Mouse (Mus musculus) heart, embryonic 14.5 days (tissue): ENCODE measurements at regions not wholly inside any gene's neighbourhood (a gene's known extent, or its start where the extent isn't known, plus 50 kb on each side); places are given as distances from the start of the nearest gene placed in this dataset.
A peak's percentile ranks its signal among the peaks of the same experiment; 100 is the strongest.

Experiments
- ATAC-seq: fragments of 200-750 bp; cut with Nextera tagmentation; 2 replicates; pipeline ENCODE4 v1.8.0; 2017; ENCODE audit warnings: low read depth, moderate TSS enrichment; ENCODE audit not compliant: insufficient number of reproducible peaks, insufficient read depth, low FRiP score
- H3K27ac ChIP-seq, 2 experiments: fragments of 200-500 bp in 1 of 2; fragments of 300-500 bp in 1 of 2; sonication (generic) in 1 of 2; replicated peaks in 1 of 2; 2 replicates each; pipeline ENCODE4 v1.5.1; 2012 to 2014; ENCODE audit warnings: low read depth in 2 of 2, low read length in 2 of 2, control low read depth in 1 of 2, mild to moderate bottlenecking in 1 of 2, mixed read lengths in 1 of 2; ENCODE audit not compliant: control insufficient read depth in 1 of 2, insufficient read depth in 1 of 2
- H3K27me3 ChIP-seq: fragments of 300-500 bp; sonication (generic); 2 replicates; pipeline ENCODE4 v1.6.1; 2014; ENCODE audit warnings: mild to moderate bottlenecking, low read length, control low read depth; ENCODE audit not compliant: control insufficient read depth, insufficient read depth
- H3K36me3 ChIP-seq: fragments of 300-500 bp; sonication (generic); 2 replicates; pipeline ENCODE4 v1.6.1; 2014; ENCODE audit warnings: mild to moderate bottlenecking, control low read depth, low read length, mixed read lengths; ENCODE audit not compliant: control insufficient read depth, insufficient read depth
- H3K4me1 ChIP-seq, 2 experiments: fragments of 200-500 bp in 1 of 2; fragments of 300-500 bp in 1 of 2; sonication (generic) in 1 of 2; 2 replicates each; pipeline ENCODE4 v1.6.1; 2012 to 2014; ENCODE audit warnings: low read length in 2 of 2, control low read depth in 1 of 2, mixed read lengths in 1 of 2; ENCODE audit not compliant: control insufficient read depth in 2 of 2, insufficient read depth in 2 of 2
- H3K4me2 ChIP-seq: fragments of 300-500 bp; sonication (generic); 2 replicates; pipeline ENCODE4 v1.6.1; 2014; ENCODE audit warnings: mild to moderate bottlenecking, low read length
- H3K4me3 ChIP-seq, 2 experiments: fragments of 200-500 bp in 1 of 2; fragments of 300-500 bp in 1 of 2; sonication (generic) in 1 of 2; 2 replicates each; pipeline ENCODE4 v1.5.1; 2012 to 2014; ENCODE audit warnings: low read length in 2 of 2, mild to moderate bottlenecking in 2 of 2, control low read depth in 1 of 2, low read depth in 1 of 2, moderate library complexity in 1 of 2; ENCODE audit not compliant: control insufficient read depth in 1 of 2, insufficient read depth in 1 of 2
- H3K9ac ChIP-seq: fragments of 300-500 bp; sonication (generic); 2 replicates; pipeline ENCODE4 v1.6.1; 2014; ENCODE audit warnings: mild to moderate bottlenecking, low read length
- H3K9me3 ChIP-seq: fragments of 300-500 bp; sonication (generic); 2 replicates; pipeline ENCODE4 v1.6.1; 2016; ENCODE audit warnings: low read length, control low read depth; ENCODE audit not compliant: control insufficient read depth
- WGBS: fragments of 180-500 bp; shearing (Covaris S2); extraction: QIAGEN DNeasy Blood & Tissue Kit; methylation state at CpG from one replicate; pipeline ENCODE4 v1.1.7; 2014; 5-methylcytosine and 5-hydroxymethylcytosine counted together

- H3K4me3 ChIP-seq = no peak overlapping the region
- H3K4me2 ChIP-seq = no peak overlapping the region
- H3K36me3 ChIP-seq = no peaks in the 10 kb centered on the region
- H3K4me1 ChIP-seq = peaks cover 3 to 4% of the 10 kb centered on the region in 2 experiments; a peak in 2 of 4 replicates
- H3K9ac ChIP-seq = no peak overlapping the region
- H3K27me3 ChIP-seq = no peaks in the 10 kb centered on the region
- no peak overlapping the region for H3K27ac ChIP-seq
- no peak for ATAC-seq
- WGBS = 76% methylated on average over 4 of the region's 4 CpGs
- H3K9me3 ChIP-seq = no peaks in the 10 kb centered on the region
These were observed 463.6 kb upstream of the Kif2a start for GRCm38 (mm10) chr13:107485400-107486017.

GRCm38 (mm10) chr13:107484630-107484998 is 462.7 kb upstream of the Kif2a start:
- Histone ChIP-seq H3K9ac (no peak overlapping the region), H3K36me3 (no peaks in the 10 kb centered on the region), H3K27ac (no peak overlapping the region), H3K27me3 (no peaks in the 10 kb centered on the region), H3K4me2 (no peak overlapping the region), H3K4me3 (no peak overlapping the region), H3K9me3 (no peaks in the 10 kb centered on the region), H3K4me1 (peaks cover 3 to 4% of the 10 kb centered on the region in 2 experiments; a peak in 2 of 4 replicates)
- WGBS = 29% methylated on average over 6 of the region's 6 CpGs
- no peak for ATAC-seq

DNA sequence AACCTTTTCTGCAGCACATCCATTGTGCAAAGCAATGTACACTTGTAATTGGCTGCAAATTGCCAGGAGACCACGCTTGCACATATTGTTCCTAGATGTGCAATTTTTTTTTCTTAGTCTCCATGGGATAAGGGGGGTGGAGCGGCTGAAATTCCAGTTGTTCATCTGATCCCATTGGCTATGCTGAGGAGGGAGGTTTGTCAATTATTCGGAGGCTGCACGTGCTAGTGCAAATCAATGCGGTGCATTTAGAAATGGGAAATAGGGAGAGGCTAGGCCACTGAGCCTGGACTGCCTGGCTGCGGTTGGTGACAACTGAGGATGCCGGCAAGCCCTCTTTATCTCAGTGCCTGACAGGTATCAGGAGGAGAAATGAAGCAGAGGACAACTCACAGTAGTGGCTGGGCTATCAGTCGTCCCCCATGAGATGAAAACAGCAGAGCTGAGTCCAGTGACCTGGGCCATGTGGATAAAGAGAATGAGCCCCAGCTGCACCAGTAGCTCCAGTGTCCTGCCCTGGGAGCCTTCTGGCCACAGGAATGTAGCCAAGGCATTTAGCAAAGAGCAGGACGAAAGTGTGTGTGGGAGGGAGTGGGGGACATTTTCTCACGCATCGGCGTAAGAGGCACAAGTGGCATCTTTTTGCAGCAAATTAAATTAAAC is 462.2 kb upstream of the Kif2a start:
- H3K27me3 ChIP-seq = no peaks in the 10 kb centered on the region
- H3K4me3 ChIP-seq = no peak overlapping the region
- 27% methylated on average over 12 of the region's 12 CpGs for WGBS
- H3K9ac ChIP-seq = no peak overlapping the region
- H3K9me3 ChIP-seq = no peaks in the 10 kb centered on the region
- H3K4me1 ChIP-seq = peaks cover 3 to 4% of the 10 kb centered on the region in 2 experiments; a peak in 2 of 4 replicates
- ATAC-seq = no peak
- H3K36me3 ChIP-seq = no peaks in the 10 kb centered on the region
- no peak overlapping the region for H3K4me2 ChIP-seq
- H3K27ac ChIP-seq = no peak overlapping the region

DNA sequence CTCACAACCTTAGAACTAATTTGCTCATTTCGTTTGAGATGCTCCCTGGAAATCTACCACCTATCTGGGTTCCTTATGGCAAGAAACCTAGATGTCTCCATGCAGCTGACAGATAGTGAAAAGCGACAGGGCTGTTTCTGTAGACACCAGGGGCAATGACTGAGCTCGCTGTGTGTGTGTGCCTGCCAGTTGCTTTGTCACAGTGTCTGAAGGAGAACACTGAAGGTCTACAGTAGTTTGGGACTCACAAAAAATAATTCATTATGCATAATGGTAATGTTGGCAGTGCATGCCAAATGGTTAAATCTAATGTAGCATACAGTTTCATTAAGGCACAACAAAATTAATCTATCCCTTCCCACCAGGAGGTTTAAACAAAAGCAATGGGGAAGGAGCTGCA is 453.2 kb upstream of the Kif2a start:
- Histone ChIP-seq H3K4me2 (no peak overlapping the region), H3K27me3 (peaks cover 7% of the 10 kb centered on the region), H3K27ac (no peak overlapping the region), H3K9ac (no peak overlapping the region), H3K4me1 (no peaks in the 10 kb centered on the region), H3K9me3 (no peaks in the 10 kb centered on the region), H3K4me3 (no peak overlapping the region), H3K36me3 (no peaks in the 10 kb centered on the region)
- no peak for ATAC-seq
- 78% methylated on average over 3 of the region's 3 CpGs for WGBS

- ATAC-seq = peak; percentile 43; the same call in 1 of the 2 replicates
- H3K4me1 ChIP-seq = peaks cover 2 to 6% of the 10 kb centered on the region in 2 experiments; a peak in 2 of 4 replicates
- H3K9me3 ChIP-seq = no peaks in the 10 kb centered on the region
- H3K4me2 ChIP-seq = peak overlapping the region; percentile 65
- 1% methylated on average over 13 of the region's 13 CpGs for WGBS
- H3K36me3 ChIP-seq = no peaks in the 10 kb centered on the region
- peaks cover 7% of the 10 kb centered on the region for H3K27me3 ChIP-seq
- H3K4me3 ChIP-seq = peak overlapping the region; percentile 8 to 20
- H3K9ac ChIP-seq = 0 out of 2 replicates have a peak overlapping the region, but pooled peaks have one; percentile 10
- no peak overlapping the region for H3K27ac ChIP-seq
These were observed 447.8 kb upstream of the Kif2a start for GRCm38 (mm10) chr13:107469491-107470276.

- Histone ChIP-seq H3K36me3 (no peaks in the 10 kb centered on the region), H3K4me3 (no peak overlapping the region), H3K27me3 (no peaks in the 10 kb centered on the region), H3K4me2 (no peak overlapping the region), H3K9me3 (no peaks in the 10 kb centered on the region), H3K4me1 (peaks cover 0 to 3% of the 10 kb centered on the region in 2 experiments; a peak in 1 of 4 replicates), H3K9ac (no peak overlapping the region), H3K27ac (no peak overlapping the region)
- WGBS = 80% methylated on average over 7 of the region's 7 CpGs
- ATAC-seq = no peak
These were observed 440.9 kb upstream of the Kif2a start for GRCm38 (mm10) chr13:107462791-107463190.

GRCm38 (mm10) chr13:107461048-107461912 is 439.4 kb upstream of the Kif2a start:
- H3K36me3 ChIP-seq = no peaks in the 10 kb centered on the region
- no peak for ATAC-seq
- 17% methylated on average over 16 of the region's 16 CpGs for WGBS
- no peaks in the 10 kb centered on the region for H3K9me3 ChIP-seq
- no peak overlapping the region; the same call in 1 of the 2 replicates for H3K9ac ChIP-seq
- peak overlapping the region; percentile 57 for H3K4me2 ChIP-seq
- no peak overlapping the region for H3K4me3 ChIP-seq
- H3K27me3 ChIP-seq = no peaks in the 10 kb centered on the region
- H3K27ac ChIP-seq = no peak overlapping the region
- peaks cover 0 to 3% of the 10 kb centered on the region in 2 experiments; a peak in 1 of 4 replicates for H3K4me1 ChIP-seq
